Mouse (Mus musculus) c-Kit-positive CD71-positive TER-119-positive erythroid progenitor cells, embryonic 14.5 days (primary cell): ENCODE results near the gene Sorcs1.

Experiments
- DNase-seq: peaks from one replicate; pipeline ENCODE4 v3.0.0-alpha.2; 2013; ENCODE audit warnings: low spot score

The Sorcs1 gene

DNA sequence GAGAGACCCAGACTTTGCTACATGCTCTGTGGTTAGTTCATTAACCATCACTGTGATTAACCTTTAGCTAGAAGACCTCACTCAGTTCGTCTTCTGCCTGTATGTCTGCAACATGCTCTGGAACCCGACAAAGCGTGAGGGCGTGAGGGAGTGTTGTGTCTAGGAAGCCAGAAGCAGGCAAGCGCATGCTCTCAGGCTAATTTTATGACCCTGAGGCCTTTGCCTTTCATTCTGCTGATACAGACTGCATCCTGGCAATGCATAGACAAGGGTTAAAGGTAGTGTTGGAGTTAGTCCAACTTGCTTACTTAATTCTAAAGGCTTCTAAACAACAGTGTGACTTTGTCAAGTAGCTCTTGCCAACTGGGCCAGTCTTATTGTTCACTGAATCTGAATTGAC is 458.0 kb downstream of the Sorcs1 start:
- no peak for DNase-seq

DNA sequence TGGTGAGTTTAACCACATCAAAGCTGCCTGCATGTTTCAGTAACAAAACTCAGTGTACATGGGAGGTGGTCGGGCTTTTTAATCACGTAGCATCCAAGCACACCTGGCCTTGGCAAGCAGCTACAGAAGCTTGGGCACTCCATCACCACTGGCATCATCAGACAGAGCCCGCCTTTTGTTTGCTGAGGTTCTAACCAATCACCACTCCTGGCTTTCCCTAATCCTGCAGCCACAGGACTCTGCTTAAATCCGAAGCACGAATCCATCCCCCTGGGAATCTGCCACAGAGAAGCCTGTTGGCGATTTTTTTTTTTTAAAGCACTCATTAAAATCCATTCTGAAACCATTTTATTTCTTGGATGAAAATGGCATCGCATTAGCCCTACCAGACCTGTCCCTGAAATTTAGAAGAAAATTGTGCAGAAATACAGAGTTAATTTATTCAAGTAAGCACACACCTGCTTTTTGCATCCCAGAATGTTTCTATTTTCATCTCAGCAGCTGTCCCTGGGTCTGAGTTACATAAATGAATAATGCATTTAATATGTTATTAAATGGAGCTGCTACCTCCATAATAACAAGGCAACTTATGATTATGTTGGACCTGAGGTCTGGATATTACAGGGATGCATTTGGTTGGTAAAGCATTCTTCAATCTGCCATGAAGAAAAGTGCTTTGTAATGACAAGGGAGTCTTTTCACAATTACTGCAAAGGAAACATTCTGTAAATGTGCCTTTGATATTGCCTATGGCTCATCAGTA is 463.8 kb downstream of the Sorcs1 start:
- DNase-seq, result no peak

- no peak for DNase-seq
Measured at GRCm38 (mm10) chr19:50210456-50210855, 468.0 kb downstream of the Sorcs1 start.

- no peak for DNase-seq
Measured at GRCm38 (mm10) chr19:50204341-50204740, 474.1 kb downstream of the Sorcs1 start.

DNA sequence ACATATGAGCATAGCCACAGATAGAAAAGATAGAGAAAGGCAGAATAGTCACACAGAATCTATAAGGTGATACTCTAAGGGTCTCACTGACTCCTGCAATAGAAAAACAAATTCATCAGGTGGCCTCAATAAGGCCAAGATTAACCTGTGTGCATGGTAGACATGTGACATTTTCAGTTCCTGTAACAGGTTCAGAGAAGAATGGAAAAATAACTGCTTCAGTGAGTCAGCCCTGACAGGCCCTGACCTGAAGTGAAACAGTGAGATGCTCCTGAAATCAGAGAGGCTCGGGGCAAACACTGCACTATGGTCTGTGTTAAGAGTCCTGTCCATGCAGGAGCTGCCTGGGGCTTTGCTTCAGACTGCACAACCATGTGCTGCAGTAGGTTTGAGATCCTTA is 481.9 kb downstream of the Sorcs1 start:
- DNase-seq, result no peak

DNA sequence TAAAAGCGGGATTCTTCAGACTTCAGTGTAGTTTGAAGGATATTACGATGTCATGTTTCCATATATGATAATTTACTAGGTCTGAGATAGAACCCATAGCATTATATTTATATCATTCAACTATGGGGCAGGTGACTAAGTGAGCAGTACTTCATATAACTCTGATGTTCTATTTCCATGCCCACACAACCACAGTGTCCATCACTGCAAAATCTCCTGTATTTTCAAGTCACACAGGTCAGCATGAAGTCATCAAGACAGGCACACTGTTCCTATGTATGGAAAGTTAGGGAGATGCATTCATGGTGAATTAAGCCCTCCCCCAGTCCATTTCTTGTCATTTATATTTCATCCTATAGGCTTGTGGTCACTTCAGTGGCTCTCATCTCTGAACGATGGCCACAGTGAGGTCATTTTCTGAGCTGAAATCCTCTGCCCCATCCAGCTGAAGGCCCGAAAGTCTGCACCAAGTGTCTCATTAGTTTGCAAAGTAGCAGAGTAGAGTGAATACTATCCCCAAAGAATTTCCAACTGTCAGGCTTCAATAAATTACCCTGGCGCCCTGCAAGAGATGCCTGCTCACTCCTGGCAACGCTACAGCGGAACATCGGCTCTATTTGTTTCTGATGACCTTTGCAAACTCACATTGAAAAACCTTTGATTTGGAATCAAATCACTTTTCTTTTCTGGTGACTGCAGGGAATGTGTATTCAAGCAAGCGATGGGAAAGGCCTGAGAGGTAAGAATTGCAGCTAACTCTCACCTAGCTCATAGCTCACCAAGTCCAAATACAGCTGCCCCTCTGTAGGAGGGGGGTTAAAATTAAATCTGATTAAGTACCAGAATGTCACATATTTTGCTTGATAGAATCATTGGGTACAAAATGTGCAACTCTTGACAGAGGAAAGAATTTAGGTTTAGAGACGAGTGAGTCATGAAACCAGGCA is 492.4 kb downstream of the Sorcs1 start:
- no peak for DNase-seq

DNA sequence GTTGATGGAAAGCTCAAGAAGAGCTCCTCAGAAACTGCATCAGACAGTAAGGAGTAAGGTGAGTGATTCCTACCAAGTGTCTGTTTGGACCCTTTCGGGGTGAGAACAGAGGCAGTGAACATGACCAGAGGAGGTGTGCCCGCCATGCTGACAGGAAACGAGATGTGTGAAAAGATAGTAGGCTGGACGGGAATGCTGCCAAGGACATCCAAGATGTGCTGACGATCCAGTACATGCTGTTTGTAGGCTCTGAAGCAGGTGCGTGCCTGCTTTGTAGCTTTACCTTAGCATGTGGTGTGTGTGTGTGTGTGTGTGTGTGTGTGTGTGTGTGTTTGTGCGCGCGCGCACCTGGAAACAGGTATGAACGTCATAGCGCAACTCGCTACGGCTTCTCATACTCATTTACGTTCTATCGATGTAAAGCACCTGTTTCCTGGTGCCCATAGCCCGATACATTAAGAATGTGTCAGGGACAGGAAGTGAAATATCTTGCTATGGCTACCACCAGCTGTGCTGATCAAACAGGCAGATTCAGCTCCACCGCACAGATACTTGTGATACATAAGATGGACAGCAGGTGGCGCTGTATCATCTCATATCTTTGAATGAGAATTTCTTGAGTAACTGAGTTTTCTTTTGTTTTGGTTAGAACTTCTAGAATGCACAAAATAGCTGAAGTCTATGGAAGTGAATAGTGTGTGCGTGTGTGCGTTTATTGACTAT is 493.4 kb downstream of the Sorcs1 start:
- DNase-seq, result peak; percentile 25

DNA sequence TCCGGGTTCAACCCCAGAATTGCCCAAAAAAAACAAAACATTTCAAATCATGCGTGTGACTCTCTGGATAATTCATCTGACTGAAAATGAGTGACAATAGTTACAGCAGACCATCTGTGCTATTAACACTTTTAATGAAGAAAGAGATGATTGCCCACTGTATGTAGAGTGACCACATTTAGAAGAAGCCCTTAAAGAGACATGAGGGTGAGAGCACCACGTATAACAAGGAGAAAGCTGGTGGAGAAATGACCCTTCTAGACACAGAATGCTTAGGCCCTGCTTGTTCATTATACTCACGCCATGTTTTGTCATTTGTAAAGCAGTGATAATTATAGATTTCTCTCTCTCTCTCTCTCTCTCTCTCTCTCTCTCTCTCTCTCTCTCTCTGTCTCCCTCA is 499.6 kb downstream of the Sorcs1 start:
- DNase-seq, result no peak

DNA sequence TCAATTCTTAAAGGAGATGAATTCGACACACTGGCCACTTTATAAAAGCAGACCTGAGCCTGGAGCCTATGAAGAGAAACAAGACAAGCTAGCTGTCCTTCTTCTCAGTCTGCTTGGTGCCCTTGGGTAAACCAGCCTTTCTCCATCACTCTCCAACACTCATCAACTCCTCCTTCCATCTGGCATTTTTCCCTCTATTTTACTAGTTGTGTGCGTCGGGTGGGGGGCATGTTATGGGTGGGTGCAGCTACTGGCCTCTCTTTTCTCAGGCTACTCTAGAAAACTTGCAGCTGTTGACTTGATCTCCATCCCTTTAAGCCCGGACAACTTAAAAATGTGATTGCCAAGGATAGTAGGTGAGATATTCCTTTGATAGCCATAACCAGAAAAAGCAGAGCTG is 500.3 kb downstream of the Sorcs1 start:
- DNase-seq, result no peak

DNA sequence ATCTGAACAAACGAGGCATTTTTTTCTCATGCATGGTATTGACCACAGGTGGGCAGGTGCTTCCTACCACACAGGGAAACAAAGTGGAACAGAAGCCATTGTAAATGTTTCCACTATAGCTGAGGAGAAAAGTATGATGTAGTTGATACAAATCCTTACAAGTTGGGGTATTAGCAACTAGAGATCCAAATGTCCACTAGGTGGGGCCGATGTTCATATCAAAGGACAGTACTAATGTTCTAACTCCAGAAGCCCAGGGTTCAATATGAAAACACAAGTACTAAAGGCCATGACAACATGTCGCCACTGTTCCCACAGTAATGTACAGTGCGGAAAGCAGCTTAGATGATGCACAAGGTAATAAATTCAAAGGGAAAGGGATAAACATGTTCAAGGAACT is 506.6 kb downstream of the Sorcs1 start:
- no peak for DNase-seq

GRCm38 (mm10) chr19:50151111-50151510 is 527.3 kb downstream of the Sorcs1 start:
- DNase-seq, result no peak

DNA sequence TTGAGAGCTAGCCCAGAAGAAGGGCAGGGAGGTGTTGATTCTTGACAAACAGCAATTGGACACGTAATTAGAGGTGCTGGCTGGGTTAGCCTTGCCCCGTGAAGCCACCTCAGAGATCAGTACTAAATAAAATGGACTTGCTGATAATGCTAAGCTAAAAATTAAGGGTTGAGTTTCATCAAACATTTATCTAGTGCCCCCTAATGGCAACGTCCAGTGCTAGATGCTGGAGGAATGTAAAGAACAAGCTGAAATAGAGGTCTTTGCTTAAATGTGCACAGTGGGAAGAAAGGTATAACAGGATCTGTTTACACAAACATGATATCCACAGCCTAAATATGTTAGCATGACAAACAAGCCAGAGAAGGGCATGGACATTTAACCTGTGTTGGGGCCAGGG is 532.5 kb downstream of the Sorcs1 start:
- DNase-seq, result no peak

DNA sequence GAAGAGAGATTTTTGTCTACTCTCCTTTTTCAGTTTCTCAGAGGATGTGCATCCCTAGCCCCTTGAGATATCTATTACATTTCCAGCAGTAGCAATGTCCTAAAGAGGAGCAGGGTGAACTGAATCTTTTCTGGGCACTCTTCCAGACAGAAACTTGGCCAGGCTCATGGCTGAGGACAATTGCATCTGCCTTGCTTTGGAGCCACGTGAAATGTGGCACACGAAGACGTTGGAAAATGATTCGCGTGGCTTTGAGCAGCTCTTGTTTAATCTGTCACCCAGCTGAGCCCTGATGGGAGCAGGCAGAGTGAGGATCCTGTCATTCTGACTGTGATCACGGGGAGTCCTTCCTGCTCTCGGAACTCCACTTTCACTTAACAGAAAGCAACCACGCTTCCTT is 536.6 kb downstream of the Sorcs1 start:
- no peak for DNase-seq

- DNase-seq, result no peak
Measured at GRCm38 (mm10) chr19:50134656-50135055, 543.8 kb downstream of the Sorcs1 start.

- DNase-seq, result no peak
Measured at GRCm38 (mm10) chr19:50105842-50106585, 572.4 kb downstream of the Sorcs1 start.
